Mouse (Mus musculus): ENCODE measurements around the gene B3galt4. TPM values are rescaled to one million over a fixed set of nuclear protein-coding genes. Genes with fewer than 3 reads are reported as not detected.

The B3galt4 gene
- polyA plus RNA-seq, 1 experiment from 2014 or later = 15.8 TPM

- peak; percentile 41 for DNase-seq (ENCODE audit: low spot score)
These were observed 26.6 kb downstream of the B3galt4 start for GRCm38 (mm10) chr17:33924577-33925283.

- no peak for DNase-seq (ENCODE audit: low spot score)
These were observed 29.9 kb downstream of the B3galt4 start for GRCm38 (mm10) chr17:33921361-33921760.

- DNase-seq (ENCODE audit: low spot score) = peak; percentile 87
These were observed 30.8 kb downstream of the B3galt4 start for GRCm38 (mm10) chr17:33920282-33921097.

- DNase-seq (ENCODE audit: low spot score) = peak; percentile 65
These were observed 31.7 kb downstream of the B3galt4 start for GRCm38 (mm10) chr17:33919351-33920281.

GRCm38 (mm10) chr17:33918293-33919203 is 32.7 kb downstream of the B3galt4 start:
- DNase-seq (ENCODE audit: low spot score) = no peak

GRCm38 (mm10) chr17:33917656-33918292 is 33.5 kb downstream of the B3galt4 start:
- DNase-seq (ENCODE audit: low spot score) = no peak

- DNase-seq (ENCODE audit: low spot score) = no peak
These were observed 34.2 kb downstream of the B3galt4 start for GRCm38 (mm10) chr17:33916847-33917655.

- peak; percentile 83 for DNase-seq (ENCODE audit: low spot score)
These were observed 35.0 kb downstream of the B3galt4 start for GRCm38 (mm10) chr17:33916294-33916693.

- peak; percentile 97 for DNase-seq (ENCODE audit: low spot score)
These were observed 35.5 kb downstream of the B3galt4 start, which contains the start of the genes Tapbp and Zbtb22 for GRCm38 (mm10) chr17:33915671-33916250. TSS of gene Tapbp (plus strand) at chr17:33915899. TSS of gene Zbtb22 (plus strand) at chr17:33915904.

GRCm38 (mm10) chr17:33914969-33915391 is 36.3 kb downstream of the B3galt4 start:
- DNase-seq (ENCODE audit: low spot score) = no peak

- no peak for DNase-seq (ENCODE audit: low spot score)
These were observed 37.4 kb downstream of the B3galt4 start for GRCm38 (mm10) chr17:33913905-33914304.

- no peak for DNase-seq (ENCODE audit: low spot score)
These were observed 38.0 kb downstream of the B3galt4 start for GRCm38 (mm10) chr17:33913264-33913663.

GRCm38 (mm10) chr17:33911813-33912414 is 39.4 kb downstream of the B3galt4 start:
- no peak for DNase-seq (ENCODE audit: low spot score)

GRCm38 (mm10) chr17:33911052-33911812 is 40.1 kb downstream of the B3galt4 start:
- no peak for DNase-seq (ENCODE audit: low spot score)

- DNase-seq (ENCODE audit: low spot score) = peak; percentile 29
These were observed 40.8 kb downstream of the B3galt4 start for GRCm38 (mm10) chr17:33910346-33911051.

- DNase-seq (ENCODE audit: low spot score) = peak; percentile 46
These were observed 41.4 kb downstream of the B3galt4 start for GRCm38 (mm10) chr17:33909869-33910250.

Data from thymus, postnatal 0 days (tissue).